Mouse (Mus musculus): ENCODE data around the gene Gsn. TPM values are rescaled to one million over a fixed set of nuclear protein-coding genes. Genes with fewer than 3 reads are reported as not detected.

Gene Gsn
- 1,150 and 1,246 TPM in 2 replicates for polyA plus RNA-seq (2012; rRNA removed)

DNA sequence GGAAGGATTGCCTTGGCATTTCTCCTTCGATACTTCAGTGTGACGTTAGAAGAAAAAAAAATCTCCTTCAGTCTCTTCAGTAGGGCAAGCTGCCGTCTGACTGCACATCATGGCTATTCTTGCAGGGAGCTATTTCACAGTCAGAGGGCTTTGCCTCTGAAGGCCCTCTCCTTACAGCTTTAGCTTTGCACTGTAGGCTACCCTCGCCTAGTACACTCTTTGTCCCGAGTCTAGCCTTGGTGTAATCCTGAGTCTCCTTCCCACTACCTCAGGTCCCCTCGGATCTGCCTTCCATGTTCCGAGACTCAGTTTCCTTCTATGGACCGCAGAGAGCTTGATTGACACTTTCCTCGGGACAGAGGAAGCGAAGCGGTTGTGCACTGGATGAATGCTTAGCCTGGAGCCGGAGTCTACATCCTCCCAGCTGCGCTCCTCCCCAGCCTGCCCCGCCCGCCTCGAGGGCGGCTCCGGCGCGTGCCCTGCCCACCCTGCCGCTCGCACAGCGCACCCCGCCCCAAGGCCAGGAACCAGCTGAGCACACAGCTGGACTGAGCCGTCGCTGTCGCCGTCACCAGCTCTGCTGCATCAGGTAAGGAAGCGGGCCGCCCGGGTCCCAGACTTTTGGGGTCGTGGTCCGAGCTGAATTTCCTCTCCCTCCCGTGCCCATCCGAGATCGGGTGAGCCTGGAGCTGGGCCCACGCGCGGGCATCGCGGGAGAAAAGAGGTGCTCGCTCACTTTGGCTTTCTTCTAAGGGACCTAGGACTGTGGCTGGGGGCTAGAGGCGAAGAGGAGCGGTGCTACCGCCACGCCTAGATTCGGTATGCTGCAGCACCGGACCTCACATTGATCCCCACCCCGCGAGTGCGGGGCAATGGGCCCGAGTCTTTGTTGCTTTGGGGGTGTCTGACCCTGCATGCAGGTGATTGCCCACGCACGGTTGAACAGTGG lies at the start of gene Gsn:
TSS of gene Gsn (plus strand) at position 496 of the 949 bp plus-strand sequence.

DNA sequence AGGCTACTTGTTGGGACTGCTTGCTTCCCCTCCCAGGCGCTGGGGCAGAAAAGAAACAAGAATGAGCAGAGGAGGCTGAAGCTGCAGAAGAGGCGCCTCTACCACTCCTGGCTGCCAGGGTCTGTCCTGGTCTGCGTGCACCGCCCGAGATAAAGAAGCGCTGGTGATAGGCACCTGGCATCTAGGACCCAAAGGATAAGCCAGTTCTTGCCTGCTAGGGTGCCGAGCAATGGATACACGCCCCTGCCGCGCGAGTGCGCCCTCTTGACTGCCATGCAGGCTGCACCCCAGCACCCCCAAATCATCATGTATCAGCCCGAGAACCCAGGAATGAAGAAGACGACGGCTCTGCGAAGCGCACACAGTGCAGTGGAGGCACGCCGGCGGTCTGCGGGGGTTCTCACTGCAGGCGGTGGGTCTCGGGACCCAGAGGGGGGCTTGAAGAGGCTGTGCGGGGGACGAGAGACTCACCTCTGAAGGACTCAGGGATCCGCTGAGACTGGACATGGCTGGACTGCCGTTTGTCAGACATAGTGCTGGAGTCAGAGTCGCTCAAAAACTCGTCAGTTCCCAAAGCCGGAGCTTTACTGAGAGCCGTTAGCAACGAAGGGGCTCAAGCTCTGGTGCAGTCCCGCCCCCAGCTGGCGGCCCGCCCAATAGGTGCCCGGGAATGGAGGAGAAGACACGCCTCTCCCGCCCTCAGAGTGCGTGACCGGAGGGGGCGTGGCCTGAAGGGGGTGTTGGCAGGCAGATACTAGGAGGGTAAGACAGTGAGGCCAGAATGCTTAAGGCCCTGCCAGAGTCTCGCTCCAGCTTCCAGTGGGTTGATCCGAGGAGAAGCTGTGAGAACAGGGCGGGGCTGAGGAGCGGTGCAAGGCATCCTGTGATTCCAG lies 80.5 kb downstream of the Gsn start, which contains the start of gene Stom:
TSS of gene Stom (minus strand) at position 589 of the 893 bp plus-strand sequence.

Other genes starting within 250 kb of the Gsn start
- 0.40 and 0.50 TPM in 2 replicates for gene Hc, start 194.9 kb upstream of the Gsn start, polyA plus RNA-seq (2012; rRNA removed)
- 0.21 TPM in 1 of 2 replicates, not detected in the other for gene AI182371, start 154.8 kb upstream of the Gsn start, polyA plus RNA-seq (2012; rRNA removed)
- gene Cntrl, start 146.9 kb upstream of the Gsn start, polyA plus RNA-seq (2012; rRNA removed), result 7.5 and 9.7 TPM in 2 replicates
- 63.4 and 1,111 TPM in 2 replicates for gene Rab14, start 55.3 kb upstream of the Gsn start, polyA plus RNA-seq (2012; rRNA removed)
- gene Stom, start 80.6 kb downstream of the Gsn start, polyA plus RNA-seq (2012; rRNA removed), result 21.5 and 31.0 TPM in 2 replicates
- gene 4930568D16Rik, start 111.3 kb downstream of the Gsn start, polyA plus RNA-seq (2012; rRNA removed), result not detected in 2 replicates
- not detected in 2 replicates for gene 4930402F06Rik, start 140.8 kb downstream of the Gsn start, polyA plus RNA-seq (2012; rRNA removed)
- gene Ggta1, start 206.9 kb downstream of the Gsn start, polyA plus RNA-seq (2012; rRNA removed), result 10.9 and 13.5 TPM in 2 replicates